Mouse (Mus musculus) embryonic facial prominence, embryonic 11.5 days (tissue): Measurements from ENCODE around the gene Olfr330. TPM values are rescaled to one million over a fixed set of nuclear protein-coding genes. Genes with fewer than 3 reads are reported as not detected.
"Not testable (repeated sequence)": the region's sequence is repeated elsewhere in the genome, so short reads cannot be mapped to it uniquely, and the experiment has no call there.

Experiments used
- ATAC-seq: fragments of 200-750 bp; cut with Nextera tagmentation; replicated peaks from 2 replicates; pipeline ENCODE4 v1.8.0; 2017; ENCODE audit warnings: low read depth; ENCODE audit not compliant: insufficient number of reproducible peaks, low FRiP score, low TSS enrichment
- DNase-seq: peaks from one replicate; pipeline ENCODE4 v3.0.0-alpha.2; 2015; ENCODE audit warnings: low spot score
- H3K27ac ChIP-seq: fragments of 300-500 bp; sonication (generic); replicated peaks from 2 replicates; pipeline ENCODE4 v1.5.1; 2014; ENCODE audit warnings: mild to moderate bottlenecking, low read depth, low read length, control low read depth
- H3K27me3 ChIP-seq: fragments of 300-500 bp; sonication (generic); 2 replicates; pipeline ENCODE4 v1.6.1; 2014; ENCODE audit warnings: mild to moderate bottlenecking, low read length, moderate library complexity, mixed read lengths; ENCODE audit not compliant: control insufficient read depth, insufficient read depth
- H3K36me3 ChIP-seq: fragments of 300-500 bp; sonication (generic); replicated peaks from 2 replicates; pipeline ENCODE4 v1.6.1; 2014; ENCODE audit warnings: low read depth, mild to moderate bottlenecking, low read length, moderate library complexity, mixed read lengths; ENCODE audit not compliant: control insufficient read depth, insufficient read depth
- H3K4me1 ChIP-seq: fragments of 300-500 bp; sonication (generic); 2 replicates; pipeline ENCODE4 v1.6.1; 2014; ENCODE audit warnings: low read length, mixed read lengths; ENCODE audit not compliant: control insufficient read depth, insufficient read depth
- H3K4me2 ChIP-seq: fragments of 300-500 bp; sonication (generic); 2 replicates; pipeline ENCODE4 v1.6.1; 2014; ENCODE audit warnings: low read depth, mild to moderate bottlenecking, control low read depth, low read length, moderate library complexity
- H3K4me3 ChIP-seq: fragments of 300-500 bp; sonication (generic); 2 replicates; pipeline ENCODE4 v1.5.1; 2014; ENCODE audit warnings: low read depth, low read length, control low read depth
- H3K9ac ChIP-seq: fragments of 300-500 bp; sonication (generic); replicated peaks from 2 replicates; pipeline ENCODE4 v1.6.1; 2014; ENCODE audit warnings: mild to moderate bottlenecking, control low read depth, low read length
- H3K9me3 ChIP-seq: fragments of 300-500 bp; sonication (generic); replicated peaks from 2 replicates; pipeline ENCODE4 v1.6.1; 2016; ENCODE audit warnings: mild to moderate bottlenecking, low read length, inconsistent platforms, mixed read lengths; ENCODE audit not compliant: control insufficient read depth
- WGBS: fragments of 180-500 bp; shearing (Covaris S2); extraction: QIAGEN DNeasy Blood & Tissue Kit; methylation state at CpG from one replicate; pipeline ENCODE4 v1.1.7; 2014; 5-methylcytosine and 5-hydroxymethylcytosine counted together
- polyA plus RNA-seq: library from polyadenylated mRNA; unstranded; fragments of >200 nt; fragmentation: Nextera tagmentation; extraction: Ambion mirVana; gene quantifications from 2 replicates; pipeline ENCODE4 v1.2.1, GENCODE M21; 2014

The Olfr330 gene
- polyA plus RNA-seq, 1 experiment from 2014 or later: not detected

GRCm38 (mm10) chr11:58509058-58509457 is 25.6 kb downstream of the Olfr330 start:
- ATAC-seq: not testable (repeated sequence)
- 88% methylated on average over 19 of the region's 19 CpGs for WGBS

GRCm38 (mm10) chr11:58502472-58502871 is 32.2 kb downstream of the Olfr330 start, which contains the start of gene Olfr331:
Gene Olfr331 (minus strand): TSS chr11:58502572.
- H3K27me3 ChIP-seq, H3K4me1 ChIP-seq, H3K4me3 ChIP-seq, DNase-seq, H3K27ac ChIP-seq, H3K9me3 ChIP-seq, H3K36me3 ChIP-seq, ATAC-seq, H3K4me2 ChIP-seq, H3K9ac ChIP-seq: not testable (repeated sequence)

More at GRCm38 (mm10) chr11:58509058-58509457, 25.6 kb downstream of the Olfr330 start:
- H3K9ac ChIP-seq, H3K9me3 ChIP-seq, DNase-seq, H3K4me3 ChIP-seq, H3K27me3 ChIP-seq, H3K4me2 ChIP-seq, H3K4me1 ChIP-seq, H3K27ac ChIP-seq, H3K36me3 ChIP-seq: not testable (repeated sequence)

- DNase-seq (peak; percentile 27), ATAC-seq (no peak)
- Histone ChIP-seq H3K4me1 (no peaks in the 10 kb centered on the region), H3K4me3 (no peak overlapping the region), H3K27me3 (no peaks in the 10 kb centered on the region), H3K9ac (no peak overlapping the region), H3K9me3 (no peaks in the 10 kb centered on the region), H3K27ac (no peak overlapping the region), H3K4me2 (no peak overlapping the region), H3K36me3 (no peaks in the 10 kb centered on the region)
- 57% methylated on average over 3 of the region's 3 CpGs for WGBS
Observed at GRCm38 (mm10) chr11:58499290-58499689, 35.3 kb downstream of the Olfr330 start.

GRCm38 (mm10) chr11:58498761-58499160 is 35.9 kb downstream of the Olfr330 start:
- DNase-seq (no peak), ATAC-seq (no peak)
- WGBS: 79% methylated on average over 9 of the region's 9 CpGs

GRCm38 (mm10) chr11:58492455-58492854 is 42.2 kb downstream of the Olfr330 start, which contains the start of gene Olfr332:
Gene Olfr332 (minus strand): TSS chr11:58492555.
- no peaks in the 10 kb centered on the region for H3K4me1 ChIP-seq
- H3K36me3 ChIP-seq: no peaks in the 10 kb centered on the region
- 87% methylated on average over 2 of the region's 2 CpGs for WGBS
- no peak within 1 kb of the TSS for H3K27ac ChIP-seq
- H3K27me3 ChIP-seq: no peaks in the 10 kb centered on the region
- no peak within 1 kb of the TSS for H3K9ac ChIP-seq
- DNase-seq: no peak
- no peak within 1 kb of the TSS for H3K4me3 ChIP-seq
- ATAC-seq: no peak
- no peaks in the 10 kb centered on the region for H3K9me3 ChIP-seq
- H3K4me2 ChIP-seq: no peak within 1 kb of the TSS

More at GRCm38 (mm10) chr11:58498761-58499160, 35.9 kb downstream of the Olfr330 start:
- Histone ChIP-seq H3K9me3 (no peaks in the 10 kb centered on the region), H3K4me3 (no peak overlapping the region), H3K9ac (no peak overlapping the region), H3K27me3 (no peaks in the 10 kb centered on the region), H3K36me3 (no peaks in the 10 kb centered on the region), H3K27ac (no peak overlapping the region), H3K4me2 (no peak overlapping the region), H3K4me1 (no peaks in the 10 kb centered on the region)

Other genes with a start within 250 kb of the Olfr330 start
- 10.9 TPM in 2 replicates for gene Zfp692, start 227.8 kb downstream of the Olfr330 start, polyA plus RNA-seq
- 24.4 and 26.0 TPM in 2 replicates for gene Zfp672, start 204.5 kb downstream of the Olfr330 start, polyA plus RNA-seq
- gene Sh3bp5l, start 204.1 kb downstream of the Olfr330 start, polyA plus RNA-seq: 21.0 and 22.5 TPM in 2 replicates
- not detected in 2 replicates for gene Lypd8, start 155.8 kb downstream of the Olfr330 start, polyA plus RNA-seq
- gene 1810065E05Rik, start 113.7 kb downstream of the Olfr330 start, polyA plus RNA-seq: not detected in 2 replicates
- gene Gm12253, start 102.3 kb downstream of the Olfr330 start, polyA plus RNA-seq: not detected in 2 replicates
- gene Lypd9, start 81.9 kb downstream of the Olfr330 start, polyA plus RNA-seq: not detected in 2 replicates
- gene Olfr30, start 72.6 kb downstream of the Olfr330 start, polyA plus RNA-seq: not detected in 2 replicates
- gene Olfr332, start 42.3 kb downstream of the Olfr330 start, polyA plus RNA-seq: not detected in 2 replicates
- not detected in 2 replicates for gene Olfr331, start 32.3 kb downstream of the Olfr330 start, polyA plus RNA-seq
- gene Olfr329-ps, start 11.6 kb upstream of the Olfr330 start, polyA plus RNA-seq: not detected in 2 replicates
- 0.07 TPM in 1 of 2 replicates, not detected in the other for gene Olfr328, start 20.8 kb upstream of the Olfr330 start, polyA plus RNA-seq
- not detected in 2 replicates for gene Olfr224, start 35.7 kb upstream of the Olfr330 start, polyA plus RNA-seq
- gene Olfr325, start 42.9 kb upstream of the Olfr330 start, polyA plus RNA-seq: not detected in 2 replicates
- not detected in 2 replicates for gene Olfr324, start 60.3 kb upstream of the Olfr330 start, polyA plus RNA-seq
- not detected in 2 replicates for gene 2210407C18Rik, start 81.2 kb upstream of the Olfr330 start, polyA plus RNA-seq
- not detected in 2 replicates for gene Olfr323, start 95.7 kb upstream of the Olfr330 start, polyA plus RNA-seq
- 0.28 and 0.43 TPM in 2 replicates for gene Trim58, start 105.6 kb upstream of the Olfr330 start, polyA plus RNA-seq
- gene Olfr322, start 123.9 kb upstream of the Olfr330 start, polyA plus RNA-seq: not detected in 2 replicates
- gene Olfr320, start 146.3 kb upstream of the Olfr330 start, polyA plus RNA-seq: not detected in 2 replicates
- not detected in 2 replicates for gene Olfr319, start 164.3 kb upstream of the Olfr330 start, polyA plus RNA-seq
- gene Olfr318, start 189.2 kb upstream of the Olfr330 start, polyA plus RNA-seq: not detected in 2 replicates
- not detected in 2 replicates for gene Olfr317, start 204.4 kb upstream of the Olfr330 start, polyA plus RNA-seq
- not detected in 2 replicates for gene Olfr316, start 217.9 kb upstream of the Olfr330 start, polyA plus RNA-seq
- not detected in 2 replicates for gene Olfr315, start 238.4 kb upstream of the Olfr330 start, polyA plus RNA-seq
- not detected in 2 replicates for gene Olfr314, start 248.1 kb upstream of the Olfr330 start, polyA plus RNA-seq